Mouse (Mus musculus) neural tube, embryonic 15.5 days (tissue): ENCODE measurements around the gene D3Ertd751e. TPM values are rescaled to one million over a fixed set of nuclear protein-coding genes. Genes with fewer than 3 reads are reported as not detected.
A peak's percentile ranks its signal among the peaks of the same experiment; 100 is the strongest.

Experiments used
- ATAC-seq: fragments of 200-750 bp; cut with Nextera tagmentation; 2 replicates; pipeline ENCODE4 v1.8.0; 2017; ENCODE audit warnings: mild to moderate bottlenecking, moderate TSS enrichment, moderate library complexity; ENCODE audit not compliant: low FRiP score
- H3K27ac ChIP-seq: fragments of 300-500 bp; sonication (generic); replicated peaks from 2 replicates; pipeline ENCODE4 v1.5.1; 2015; ENCODE audit warnings: mild to moderate bottlenecking, inconsistent platforms
- H3K27me3 ChIP-seq: fragments of 300-500 bp; sonication (generic); replicated peaks from 2 replicates; pipeline ENCODE4 v1.6.1; 2015; ENCODE audit warnings: inconsistent platforms
- H3K36me3 ChIP-seq: fragments of 300-500 bp; sonication (generic); 2 replicates; pipeline ENCODE4 v1.6.1; 2015; ENCODE audit warnings: inconsistent platforms
- H3K4me1 ChIP-seq: fragments of 300-500 bp; sonication (generic); 2 replicates; pipeline ENCODE4 v1.6.1; 2015; ENCODE audit warnings: inconsistent platforms
- H3K4me2 ChIP-seq: fragments of 300-500 bp; sonication (generic); 2 replicates; pipeline ENCODE4 v1.6.1; 2015; ENCODE audit warnings: inconsistent platforms, mild to moderate bottlenecking, moderate library complexity
- H3K4me3 ChIP-seq: fragments of 300-500 bp; sonication (generic); replicated peaks from 2 replicates; pipeline ENCODE4 v1.5.1; 2015; ENCODE audit warnings: mild to moderate bottlenecking, inconsistent platforms
- H3K9ac ChIP-seq: fragments of 300-500 bp; sonication (generic); replicated peaks from 2 replicates; pipeline ENCODE4 v1.6.1; 2015; ENCODE audit warnings: mild to moderate bottlenecking, inconsistent platforms
- H3K9me3 ChIP-seq: fragments of 300-500 bp; sonication (generic); replicated peaks from 2 replicates; pipeline ENCODE4 v1.6.1; 2016; ENCODE audit warnings: inconsistent platforms
- WGBS: fragments of 180-500 bp; shearing (Covaris S2); methylation state at CpG from one replicate; pipeline ENCODE4 v1.1.7; 2015; ENCODE audit warnings: mixed read lengths; 5-methylcytosine and 5-hydroxymethylcytosine counted together
- polyA plus RNA-seq: library from polyadenylated mRNA; unstranded; fragments of >200 nt; fragmentation: Nextera tagmentation; extraction: Ambion mirVana; gene quantifications from 2 replicates; pipeline ENCODE4 v1.2.1, GENCODE M21; 2015

The D3Ertd751e gene
- 10.1 and 11.9 TPM in 2 replicates for polyA plus RNA-seq

- H3K27me3 ChIP-seq, result no peaks in the 10 kb centered on the region
- peak within 1 kb of the TSS; percentile 93 for H3K27ac ChIP-seq
- ATAC-seq, result peak; percentile 100
- no peaks in the 10 kb centered on the region for H3K9me3 ChIP-seq
- H3K4me1 ChIP-seq, result peaks cover 21% of the 10 kb centered on the region
- WGBS, result under 1% methylated on average over 66 of the region's 66 CpGs
- H3K4me3 ChIP-seq, result peak within 1 kb of the TSS; percentile 71
- H3K4me2 ChIP-seq, result peak within 1 kb of the TSS; percentile 78
- H3K36me3 ChIP-seq, result no peaks in the 10 kb centered on the region
- H3K9ac ChIP-seq, result peak within 1 kb of the TSS; percentile 81
These were observed at the start of gene D3Ertd751e, which contains the start of gene Sclt1 for GRCm38 (mm10) chr3:41742278-41742934. TSS of gene D3Ertd751e (plus strand) at chr3:41742611. TSS of gene Sclt1 (minus strand) at chr3:41742514.

- 69% methylated on average over 1 of the region's 1 CpGs for WGBS
- Histone ChIP-seq H3K4me2 (no peak overlapping the region), H3K36me3 (peaks cover 12% of the 10 kb centered on the region), H3K9me3 (0 out of 2 replicates have a peak, but pooled peaks cover 3% of the 10 kb centered on the region), H3K27me3 (no peaks in the 10 kb centered on the region), H3K9ac (no peak overlapping the region), H3K4me3 (no peak overlapping the region), H3K27ac (no peak overlapping the region), H3K4me1 (no peaks in the 10 kb centered on the region)
- no peak for ATAC-seq
These were observed 46.7 kb upstream of the D3Ertd751e start for GRCm38 (mm10) chr3:41695681-41696080.

- under 1% methylated on average over 39 of the region's 39 CpGs for WGBS
- Histone ChIP-seq H3K9ac (peak overlapping the region; percentile 81), H3K4me2 (peak overlapping the region; percentile 78), H3K4me3 (peak overlapping the region; percentile 71), H3K4me1 (peaks cover 21% of the 10 kb centered on the region), H3K9me3 (no peaks in the 10 kb centered on the region), H3K27ac (peak overlapping the region; percentile 93), H3K27me3 (no peaks in the 10 kb centered on the region), H3K36me3 (no peaks in the 10 kb centered on the region)
- ATAC-seq, result peak; percentile 6; the same call in 1 of the 2 replicates
These were observed 672 bp upstream of the D3Ertd751e start for GRCm38 (mm10) chr3:41741601-41742277.

GRCm38 (mm10) chr3:41743436-41743835 lies 1.0 kb downstream of the D3Ertd751e start:
- 36% methylated on average over 6 of the region's 6 CpGs for WGBS
- H3K9ac ChIP-seq, result peak overlapping the region; percentile 63; the same call in 1 of the 2 replicates
- H3K36me3 ChIP-seq, result no peaks in the 10 kb centered on the region
- no peak for ATAC-seq
- peaks cover 21% of the 10 kb centered on the region for H3K4me1 ChIP-seq
- peak overlapping the region; percentile 74 for H3K4me2 ChIP-seq
- H3K9me3 ChIP-seq, result no peaks in the 10 kb centered on the region
- peak overlapping the region; percentile 25; the same call in 1 of the 2 replicates for H3K27ac ChIP-seq
- no peaks in the 10 kb centered on the region for H3K27me3 ChIP-seq
- H3K4me3 ChIP-seq, result peak overlapping the region; percentile 71; the same call in 1 of the 2 replicates

- Histone ChIP-seq H3K4me1 (no peaks in the 10 kb centered on the region), H3K27ac (no peak overlapping the region), H3K36me3 (no peaks in the 10 kb centered on the region), H3K4me2 (no peak overlapping the region), H3K4me3 (no peak overlapping the region), H3K27me3 (no peaks in the 10 kb centered on the region), H3K9ac (no peak overlapping the region), H3K9me3 (no peaks in the 10 kb centered on the region)
- 86% methylated on average over 2 of the region's 2 CpGs for WGBS
- ATAC-seq, result no peak
These were observed 12.1 kb downstream of the D3Ertd751e start for GRCm38 (mm10) chr3:41754556-41754955.

- Histone ChIP-seq H3K4me1 (no peaks in the 10 kb centered on the region), H3K9ac (no peak overlapping the region), H3K4me3 (no peak overlapping the region), H3K27me3 (no peaks in the 10 kb centered on the region), H3K27ac (no peak overlapping the region), H3K4me2 (no peak overlapping the region), H3K36me3 (no peaks in the 10 kb centered on the region), H3K9me3 (no peaks in the 10 kb centered on the region)
- ATAC-seq, result no peak
- 90% methylated on average over 3 of the region's 3 CpGs for whole genome bisulfite sequencing
These were observed 19.7 kb downstream of the D3Ertd751e start for GRCm38 (mm10) chr3:41762091-41762490.

- Histone ChIP-seq H3K27ac (no peak overlapping the region), H3K4me3 (no peak overlapping the region), H3K27me3 (no peaks in the 10 kb centered on the region), H3K36me3 (no peaks in the 10 kb centered on the region), H3K4me2 (no peak overlapping the region), H3K9ac (no peak overlapping the region), H3K9me3 (no peaks in the 10 kb centered on the region), H3K4me1 (no peaks in the 10 kb centered on the region)
- no peak for ATAC-seq
These were observed 70.0 kb downstream of the D3Ertd751e start for GRCm38 (mm10) chr3:41812447-41812846.

Other genes starting within 250 kb of the D3Ertd751e start
- gene Jade1, start 186.9 kb upstream of the D3Ertd751e start, polyA plus RNA-seq, result 15.2 and 15.6 TPM in 2 replicates
- gene Sclt1, start 97 bp upstream of the D3Ertd751e start, polyA plus RNA-seq, result 20.0 and 21.5 TPM in 2 replicates